19 mouse cellular contexts compared by ENCODE assay signal in the genomic region with DNA sequence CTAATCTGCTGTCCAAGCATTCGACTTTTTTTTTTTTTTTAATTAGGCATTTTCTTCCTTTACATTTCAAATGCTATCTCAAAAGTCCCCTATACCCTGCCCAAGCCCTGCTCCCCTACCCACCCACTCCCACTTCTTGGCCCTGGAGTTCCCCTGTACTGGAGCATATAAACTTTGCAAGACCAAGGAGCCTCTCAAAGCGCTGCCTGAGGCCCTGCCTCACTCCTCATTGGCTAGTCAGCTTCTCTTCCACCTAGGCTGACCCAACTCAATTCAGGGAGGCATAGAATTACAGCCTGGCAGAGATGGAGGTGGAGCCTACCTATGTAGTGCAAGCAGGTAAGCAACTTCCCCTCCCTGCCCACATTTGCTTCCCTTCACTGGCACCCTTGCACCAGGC.
"Had no signal": no experiment of that assay in that cellular context is flagged by ENCODE, and none has a peak within 500 bp of the region (broad histone marks: within the 10 kb centered on the region; RNA-seq: fewer than 3 reads in every experiment).

No protein-coding gene starts in this region.

- H3K9me3 ChIP-seq: midbrain, embryonic 10.5 days; midbrain, embryonic 12.5 days; neural tube, embryonic 13.5 days; neural tube, embryonic 15.5 days had no signal

- H3K36me3 ChIP-seq: midbrain, embryonic 10.5 days; midbrain, embryonic 12.5 days; neural tube, embryonic 13.5 days; neural tube, embryonic 15.5 days had no signal

- H3K4me1 ChIP-seq: midbrain, embryonic 10.5 days; midbrain, embryonic 12.5 days; neural tube, embryonic 15.5 days had no signal

- ATAC-seq: midbrain, embryonic 16.5 days had no signal

- H3K4me3 ChIP-seq: midbrain, embryonic 10.5 days; midbrain, embryonic 12.5 days; myocyte; neural tube, embryonic 13.5 days; neural tube, embryonic 15.5 days had no signal

- H3K4me2 ChIP-seq: lung, embryonic 14.5 days; midbrain, embryonic 12.5 days; neural tube, embryonic 13.5 days; neural tube, embryonic 15.5 days had no signal

- H3K9ac ChIP-seq: lung, embryonic 14.5 days; midbrain, embryonic 12.5 days; neural tube, embryonic 13.5 days; neural tube, embryonic 15.5 days had no signal

- DNase-seq: lung, adult 18-20 months; lung, embryonic 14.5 days; lung, postnatal 10 days; lung, postnatal 4 days; midbrain, embryonic 14.5 days; retina, postnatal 1 day; right cerebral cortex, adult 18-20 months; right cerebral cortex, postnatal 25 days; right cerebral cortex, postnatal 4 days; spleen, adult 18-20 months; thymus, adult 18-20 months; thymus, postnatal 14 days; thymus, postnatal 36 days had no signal

- H3K27ac ChIP-seq: midbrain, embryonic 10.5 days; midbrain, embryonic 12.5 days; neural tube, embryonic 13.5 days; neural tube, embryonic 15.5 days had no signal

- H3K27me3 ChIP-seq: midbrain, embryonic 12.5 days; neural tube, embryonic 13.5 days; neural tube, embryonic 15.5 days had no signal
